Mouse (Mus musculus): ENCODE measurements around the gene Grid1.

Grid1 gene

DNA sequence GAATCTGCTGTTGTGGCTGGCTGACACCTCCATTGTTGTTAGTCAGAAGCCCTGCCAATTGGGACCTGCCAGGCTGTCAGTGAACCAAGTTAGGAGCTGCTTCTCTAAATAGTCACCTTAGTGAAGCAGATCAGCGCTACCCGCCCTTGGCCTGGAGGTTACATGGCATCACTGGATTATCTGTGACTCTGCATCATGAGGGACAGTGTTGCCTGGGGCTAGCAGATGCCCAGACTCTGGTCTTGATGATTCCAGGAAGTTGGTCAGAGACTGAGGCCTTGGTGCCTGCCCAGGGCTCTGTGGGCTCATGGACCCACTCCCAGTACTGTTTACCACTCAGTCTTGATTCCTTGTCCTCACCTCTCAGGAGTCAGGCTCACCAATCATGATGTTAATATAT lies 209.7 kb downstream of the Grid1 start:
- DNase-seq: no peak

DNA sequence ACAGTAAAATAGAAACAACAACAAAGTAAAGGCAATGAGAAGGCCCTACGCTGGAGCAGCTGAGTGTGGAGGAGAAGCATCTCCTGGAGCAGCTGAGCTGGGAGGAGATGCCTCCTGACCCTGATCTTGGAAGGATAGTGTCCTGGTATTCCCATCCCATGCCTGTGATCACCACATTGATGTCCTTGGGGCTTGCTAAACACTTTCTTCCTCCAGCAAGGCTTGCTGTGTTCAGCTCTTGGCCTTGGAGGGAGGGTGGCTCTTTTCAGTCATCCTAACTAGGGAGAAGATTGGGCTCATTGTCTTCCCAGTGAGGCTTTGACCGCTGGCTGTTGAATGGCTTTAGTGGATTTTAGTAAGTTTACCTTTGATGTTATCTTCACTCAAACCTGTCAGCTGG lies 210.4 kb downstream of the Grid1 start:
- no peak for DNase-seq

DNA sequence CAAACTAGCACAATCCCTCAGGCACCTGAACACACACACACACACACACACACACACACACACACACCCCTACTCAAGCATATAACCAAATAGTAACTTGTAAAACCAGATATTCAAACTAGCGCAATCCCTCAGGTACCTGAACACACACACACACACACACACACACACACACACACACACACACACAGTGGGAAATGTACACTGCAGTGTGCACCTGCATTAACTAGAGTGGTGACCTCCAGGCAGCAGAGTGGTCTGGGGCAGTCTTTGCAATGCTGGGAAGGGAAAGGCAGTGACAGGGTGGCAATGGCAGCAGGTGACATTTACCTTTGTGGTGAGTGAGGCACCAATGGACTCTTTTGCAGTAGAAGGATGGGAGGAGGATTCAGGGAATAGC lies 212.4 kb downstream of the Grid1 start:
- DNase-seq: no peak

DNA sequence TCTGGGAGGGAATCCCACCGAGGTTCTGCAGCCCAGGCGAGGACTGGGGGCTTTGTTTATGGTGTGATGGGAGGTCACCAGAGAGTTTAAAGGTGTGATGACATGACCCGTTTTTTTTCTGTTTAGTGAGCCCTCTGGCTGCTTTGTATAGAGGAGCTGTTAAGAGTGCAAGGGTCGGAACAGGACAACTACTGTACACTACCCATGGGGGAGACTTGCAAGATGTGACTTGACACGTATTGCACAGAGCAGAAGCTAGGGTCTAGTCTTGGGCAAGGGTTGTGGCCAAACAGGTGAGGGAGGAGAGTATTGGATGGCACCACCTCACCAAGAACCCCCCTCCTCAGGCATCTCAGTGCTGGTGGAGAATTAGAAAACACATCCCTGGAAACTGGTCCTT lies 224.4 kb downstream of the Grid1 start:
- DNase-seq: no peak

DNA sequence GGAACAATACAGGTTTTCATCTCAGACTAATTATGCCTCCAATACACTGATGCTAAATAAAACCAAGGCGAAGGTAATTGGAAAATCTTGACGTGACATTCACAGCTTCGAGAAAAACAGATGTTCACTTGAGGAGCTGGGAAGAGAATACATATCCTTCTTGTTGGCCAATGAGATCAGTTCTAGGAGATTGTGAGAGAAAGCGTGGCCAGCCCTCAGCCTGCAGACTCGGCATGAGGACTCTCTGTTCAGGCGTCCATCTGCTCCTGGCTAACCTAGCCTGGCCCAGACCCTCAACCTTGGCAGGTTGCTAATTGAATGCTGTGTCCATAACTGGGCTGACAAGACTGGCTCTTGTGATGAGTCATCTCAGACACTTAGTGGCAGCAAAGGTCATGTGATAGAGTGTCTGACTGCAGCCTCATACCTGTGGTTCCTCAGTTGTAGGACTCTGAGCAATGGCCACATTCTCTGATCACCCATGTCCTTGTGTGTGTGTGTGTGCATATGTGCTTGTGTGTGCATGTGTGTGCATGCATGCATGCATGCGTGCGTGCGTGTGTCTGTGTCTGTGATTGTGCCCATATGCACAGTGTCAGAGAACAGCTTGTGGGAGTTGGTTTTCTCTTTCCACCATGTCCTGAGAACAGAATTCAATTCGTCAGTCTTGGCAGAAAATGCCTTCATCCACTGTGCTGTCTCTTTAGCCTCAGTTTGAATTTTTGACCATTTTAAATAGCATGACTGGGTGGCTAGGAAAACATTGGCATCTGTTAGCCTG lies 225.2 kb downstream of the Grid1 start:
- no peak for DNase-seq

DNA sequence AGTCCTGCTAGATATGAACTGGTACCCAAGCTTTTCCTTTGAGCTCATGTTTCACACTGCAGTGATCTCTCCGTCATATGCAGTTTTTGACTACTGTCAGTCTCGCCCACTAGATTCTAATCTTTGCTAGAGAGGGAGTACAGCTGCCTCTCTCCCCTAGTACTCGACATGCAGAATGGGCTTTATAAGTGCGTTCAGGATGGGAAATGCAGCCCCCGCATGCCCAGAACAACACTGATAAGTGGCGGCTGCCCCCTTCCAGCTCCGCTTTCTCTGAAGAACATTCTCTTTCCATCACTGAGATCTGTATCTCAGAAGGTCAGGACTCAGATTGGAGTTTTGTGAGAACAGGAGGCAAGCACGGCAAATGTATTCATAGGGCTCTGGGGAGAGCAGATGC lies 229.3 kb downstream of the Grid1 start:
- DNase-seq: no peak

DNA sequence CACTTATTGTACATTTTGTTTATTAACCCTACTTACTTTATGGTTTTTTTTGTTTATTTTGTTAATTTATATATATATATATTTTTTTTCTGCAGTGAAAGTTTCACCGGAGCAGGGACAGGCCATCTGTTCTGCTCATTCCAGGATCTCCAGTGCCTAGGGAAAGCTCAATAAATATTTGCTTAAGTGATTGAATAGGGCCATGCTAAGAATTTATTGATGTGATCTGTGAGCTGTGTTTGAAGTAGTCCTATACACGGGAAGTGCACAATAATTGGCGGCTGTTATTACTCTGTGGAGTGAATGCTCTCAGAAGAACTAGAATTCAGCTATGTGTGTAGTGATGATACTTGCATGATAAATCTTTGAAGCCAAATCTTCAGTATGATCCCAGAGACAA lies 234.2 kb downstream of the Grid1 start:
- no peak for DNase-seq

DNA sequence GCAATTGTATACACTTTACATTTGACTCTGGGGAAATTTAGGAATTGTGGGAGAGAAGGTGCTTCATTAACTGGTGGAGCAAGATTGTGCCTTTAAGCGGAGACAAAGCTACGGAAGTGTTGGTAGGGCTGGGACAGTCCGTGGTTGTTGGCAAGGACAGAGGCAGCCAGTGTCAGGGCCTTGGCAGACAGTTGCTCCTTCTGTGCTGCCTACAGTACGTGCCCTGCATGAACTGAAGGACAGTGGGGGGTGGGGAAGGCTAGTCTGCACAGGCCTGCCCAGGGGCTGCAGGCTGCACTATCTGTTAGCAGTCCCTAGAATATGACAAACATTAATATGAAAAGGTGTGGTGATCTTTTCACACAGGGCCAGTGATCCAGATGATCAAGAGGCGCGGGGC lies 254.7 kb downstream of the Grid1 start:
- DNase-seq: no peak

DNA sequence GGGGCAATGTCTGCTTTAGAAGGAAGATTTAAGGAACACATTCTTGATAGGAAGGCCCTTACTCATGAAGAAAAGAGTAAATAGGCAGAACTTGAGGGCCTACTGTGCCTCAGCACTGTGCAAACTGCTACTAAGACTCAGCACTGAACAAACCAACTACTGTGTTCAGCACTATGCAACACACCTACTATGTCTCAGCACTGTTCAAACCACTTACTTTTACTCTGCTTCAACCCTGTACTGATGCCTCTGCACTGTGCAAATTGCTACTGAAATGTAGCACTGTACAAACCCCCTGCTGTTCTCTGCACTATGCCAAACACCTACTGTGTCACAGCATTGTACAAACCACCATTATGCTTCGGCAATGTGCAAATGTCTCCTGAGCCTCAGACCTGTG lies 260.0 kb downstream of the Grid1 start:
- no peak for DNase-seq

DNA sequence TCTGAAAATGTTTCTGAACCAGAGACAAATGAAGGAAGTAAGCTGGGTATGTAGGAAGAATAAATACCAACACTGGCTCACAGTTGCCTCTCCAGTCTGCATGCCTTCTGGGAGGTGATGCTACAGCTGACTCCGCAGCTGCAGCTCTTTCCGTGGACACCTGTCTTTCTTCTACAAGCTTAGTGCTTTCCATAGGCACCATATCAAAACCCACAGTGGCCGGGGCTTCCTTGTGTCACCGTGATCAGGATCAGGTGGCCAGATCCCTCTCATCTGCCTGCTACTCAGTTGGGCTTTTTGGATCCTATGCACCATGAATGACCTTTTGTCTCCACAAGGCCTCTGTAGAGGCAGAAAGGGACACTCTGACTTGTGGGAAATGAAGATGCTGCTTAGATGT lies 272.7 kb downstream of the Grid1 start:
- DNase-seq: no peak

DNA sequence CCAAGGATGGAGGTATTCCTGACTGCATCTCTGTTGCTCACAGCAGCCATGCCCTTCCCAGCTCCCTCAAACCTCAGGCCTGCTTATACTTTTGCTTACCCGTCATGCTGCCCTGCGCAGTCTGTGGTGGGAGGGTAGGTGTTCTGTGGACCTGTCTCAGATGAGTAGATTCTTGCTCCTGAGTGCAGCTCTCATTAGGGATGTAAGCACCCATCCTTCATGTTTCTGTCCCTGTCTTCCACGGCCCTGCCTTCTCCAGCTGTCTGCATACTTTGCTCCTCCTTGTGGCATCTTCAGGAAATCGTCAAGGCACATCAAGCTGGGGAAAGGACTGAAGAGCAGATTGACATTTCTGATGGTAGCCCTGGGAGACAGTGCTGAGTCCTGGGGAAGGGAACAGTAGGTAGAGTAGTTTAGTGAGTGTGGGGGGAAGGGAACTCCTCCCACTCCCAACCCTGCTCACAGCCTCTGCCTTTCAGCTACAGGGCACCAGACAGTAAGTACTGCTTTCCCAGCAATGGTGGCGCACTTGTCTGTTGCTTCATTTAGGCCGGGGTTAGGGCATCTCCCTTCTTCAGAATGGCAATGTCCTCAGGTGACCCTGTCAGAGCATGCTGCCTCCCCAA lies 273.8 kb downstream of the Grid1 start:
- no peak for DNase-seq

DNA sequence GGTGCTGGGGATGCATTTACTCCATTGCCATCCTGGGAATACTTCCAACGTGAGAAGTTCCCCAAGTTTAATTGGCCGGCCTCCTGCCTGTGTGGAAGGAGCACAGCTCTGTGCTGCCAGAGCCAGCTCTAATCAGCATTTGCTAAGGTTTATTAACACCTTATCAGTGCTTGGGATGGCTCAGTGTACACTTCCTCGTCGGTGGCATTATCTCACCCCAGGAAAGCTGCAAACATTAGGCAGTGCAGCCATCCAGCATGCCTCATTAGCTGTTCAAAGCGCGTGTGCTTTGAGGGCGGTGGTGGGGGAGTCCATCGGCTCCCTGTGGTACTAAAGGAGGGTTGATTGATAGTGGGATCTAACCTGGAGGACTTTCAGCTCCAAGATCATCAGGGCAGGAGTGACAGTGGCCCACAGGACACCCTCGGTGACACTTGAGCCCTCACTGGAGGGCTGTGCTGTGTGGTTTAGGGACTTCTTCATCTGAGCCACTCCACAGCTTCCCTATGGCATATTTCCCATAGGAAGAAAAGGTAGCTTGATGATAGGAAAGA lies 275.7 kb downstream of the Grid1 start:
- DNase-seq: no peak

DNA sequence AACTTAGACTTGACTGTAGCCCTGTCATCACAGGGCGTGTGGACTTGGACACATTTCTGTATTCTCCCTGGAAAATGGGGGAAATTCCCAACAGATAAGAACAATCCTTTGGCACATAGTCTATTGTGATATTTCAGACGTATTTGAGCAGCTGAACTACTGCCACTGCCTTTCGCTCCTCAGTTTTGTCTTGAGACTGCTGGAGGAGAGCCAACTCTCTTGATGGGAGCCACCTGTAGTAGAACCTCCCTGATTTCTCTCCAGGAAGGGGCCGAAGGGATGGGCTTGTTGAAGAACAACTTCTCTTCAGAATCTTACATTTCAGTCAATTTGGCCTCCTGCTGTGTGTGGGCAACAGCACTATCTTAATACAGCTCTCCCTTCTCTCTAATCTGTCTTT lies 276.2 kb downstream of the Grid1 start:
- DNase-seq: peak; percentile 51

DNA sequence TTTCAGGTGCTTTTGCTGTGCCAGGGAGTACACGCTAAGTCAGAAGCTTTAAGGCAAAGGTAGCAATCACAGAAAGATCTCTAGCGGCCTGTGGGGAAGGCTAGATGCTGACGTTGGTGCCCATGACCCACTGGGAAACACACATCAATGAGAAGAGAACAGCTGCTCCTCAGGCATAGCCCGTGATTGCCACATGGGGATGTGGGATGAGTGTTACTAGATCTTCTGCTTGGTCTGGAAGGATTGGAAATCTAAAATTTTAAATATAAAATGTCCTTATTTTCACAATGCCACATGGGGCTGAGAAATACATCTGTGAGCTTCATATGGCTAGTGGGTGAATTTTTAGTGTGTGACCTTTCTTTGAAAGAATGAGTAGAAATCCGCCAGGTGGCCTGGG lies 277.3 kb downstream of the Grid1 start:
- DNase-seq: no peak

DNA sequence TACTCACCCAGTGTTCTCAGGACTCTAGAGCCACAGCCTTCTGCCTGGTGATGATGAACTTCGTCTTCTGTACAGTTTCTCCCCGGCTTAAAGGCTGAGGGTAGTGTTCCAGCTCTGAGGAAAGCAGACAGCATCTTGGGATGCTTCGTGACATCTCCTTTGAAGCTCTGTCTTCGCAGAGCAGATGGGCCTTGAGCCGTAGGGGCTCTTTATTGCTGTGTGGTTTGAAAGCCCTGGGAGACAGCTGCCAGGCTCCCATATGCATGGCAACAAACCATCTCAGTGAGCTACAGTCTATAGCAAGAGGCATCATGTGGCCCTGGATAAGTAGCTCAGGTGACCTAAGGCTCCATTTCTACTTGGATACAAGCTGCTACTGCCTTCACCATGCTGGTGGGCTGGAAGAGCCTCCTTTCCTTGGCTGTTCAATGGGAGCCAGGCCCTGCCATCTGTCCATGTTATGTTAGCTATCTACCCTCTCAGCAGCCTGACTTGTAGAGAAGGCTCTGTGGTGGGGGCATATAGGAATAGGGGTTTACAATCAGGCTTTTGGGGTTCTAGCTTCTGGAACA lies 283.8 kb downstream of the Grid1 start:
- no peak for DNase-seq

DNA sequence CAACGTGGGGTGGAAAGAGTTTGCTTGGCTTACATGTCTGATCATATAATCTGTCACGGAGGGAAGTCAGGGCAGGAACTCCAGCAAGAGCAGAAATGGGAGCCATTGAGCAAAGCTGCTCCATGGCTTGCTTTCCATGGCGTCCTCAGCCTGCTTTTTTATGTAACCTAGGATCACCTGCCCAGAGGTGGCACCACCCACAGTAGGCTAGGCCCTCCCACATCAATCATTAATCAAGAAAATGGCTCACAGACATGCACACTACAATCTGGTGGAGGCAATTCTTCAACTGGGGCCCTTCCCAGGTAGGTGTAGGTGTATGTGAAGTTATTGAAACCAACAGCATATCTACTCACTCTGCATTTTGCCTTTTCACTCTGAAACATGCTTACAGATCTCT lies 287.7 kb downstream of the Grid1 start:
- no peak for DNase-seq

DNA sequence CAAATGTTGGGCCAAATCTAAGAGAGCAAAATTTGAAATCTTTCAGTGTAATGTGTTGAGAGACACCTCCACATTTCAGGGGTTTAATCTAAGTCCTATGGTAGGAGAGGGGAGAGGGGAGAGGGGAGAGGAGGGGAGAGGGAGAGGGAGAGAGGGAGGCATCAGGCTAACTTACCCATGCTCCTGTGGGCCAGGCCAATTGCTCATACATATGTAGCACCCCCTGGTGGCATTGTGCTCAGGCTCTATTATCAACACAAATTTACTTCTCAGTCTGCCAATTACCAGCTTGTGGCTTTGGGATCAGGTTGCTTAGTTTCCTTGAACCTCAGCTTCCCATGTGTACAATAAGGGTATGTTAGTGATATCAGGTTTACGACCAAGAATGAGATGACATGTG lies 291.0 kb downstream of the Grid1 start:
- DNase-seq: peak; percentile 44

DNA sequence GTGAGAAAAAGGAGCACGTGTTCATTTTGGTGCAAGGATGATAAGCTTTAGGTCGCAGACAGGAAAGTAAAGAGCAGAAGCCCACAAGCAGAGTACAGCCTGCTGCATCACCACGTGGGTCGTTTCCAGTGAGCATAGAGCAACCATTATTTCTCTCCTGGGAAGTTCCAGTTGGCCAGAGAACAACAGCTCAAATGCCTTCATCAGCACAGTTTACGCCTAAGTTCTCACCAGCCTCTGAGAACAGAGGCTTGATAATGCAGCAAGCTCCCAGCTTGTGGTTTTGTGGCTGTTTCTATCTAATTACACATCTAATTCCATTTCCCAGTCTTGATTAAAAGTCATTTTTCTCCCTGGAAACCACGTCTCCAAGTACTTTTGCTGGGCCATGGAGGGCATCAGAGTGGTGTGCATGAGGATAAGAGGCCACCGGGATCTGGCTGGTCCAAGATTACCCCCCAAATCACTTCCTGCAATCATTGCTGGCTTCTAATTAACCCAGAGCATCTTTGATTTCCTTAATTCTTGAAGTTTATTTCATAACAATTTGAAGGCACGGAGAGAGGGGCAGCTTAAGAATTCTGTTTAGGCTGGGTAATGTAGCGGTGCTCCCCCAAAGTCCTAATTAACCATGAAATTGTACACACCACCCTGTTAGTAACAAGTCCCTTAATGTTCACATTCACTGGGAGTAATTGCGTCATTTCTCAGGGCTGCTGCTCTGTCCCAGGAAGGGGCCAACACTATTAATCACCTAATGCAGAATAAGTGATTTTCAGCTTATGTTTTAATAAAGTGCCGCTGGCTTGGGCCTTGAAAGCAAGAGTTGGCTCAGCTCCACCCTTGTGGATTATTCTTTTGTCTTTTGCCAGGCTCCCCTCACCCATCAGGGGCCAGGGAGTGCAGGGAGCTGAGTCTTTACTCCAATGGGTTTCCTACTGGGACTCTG lies 292.7 kb downstream of the Grid1 start:
- peak; percentile 12 for DNase-seq

DNA sequence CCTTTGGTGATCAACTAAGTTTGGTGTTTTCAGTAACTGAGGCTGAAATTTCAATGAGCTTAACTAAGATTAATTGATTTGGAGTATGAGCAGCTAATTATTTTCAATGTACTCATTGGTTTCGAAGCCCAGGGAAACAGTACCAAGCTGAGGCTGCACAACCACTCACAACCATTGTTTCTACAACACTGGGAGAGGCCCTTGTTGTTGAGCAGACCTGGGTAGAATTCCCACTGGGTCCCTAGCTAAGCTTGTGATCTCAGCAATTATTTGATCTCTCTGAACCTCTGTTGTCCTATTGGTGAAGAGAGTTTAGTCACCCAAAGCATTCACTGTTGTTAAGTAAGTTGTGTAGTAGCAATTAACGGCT lies 293.4 kb downstream of the Grid1 start:
- DNase-seq: no peak

DNA sequence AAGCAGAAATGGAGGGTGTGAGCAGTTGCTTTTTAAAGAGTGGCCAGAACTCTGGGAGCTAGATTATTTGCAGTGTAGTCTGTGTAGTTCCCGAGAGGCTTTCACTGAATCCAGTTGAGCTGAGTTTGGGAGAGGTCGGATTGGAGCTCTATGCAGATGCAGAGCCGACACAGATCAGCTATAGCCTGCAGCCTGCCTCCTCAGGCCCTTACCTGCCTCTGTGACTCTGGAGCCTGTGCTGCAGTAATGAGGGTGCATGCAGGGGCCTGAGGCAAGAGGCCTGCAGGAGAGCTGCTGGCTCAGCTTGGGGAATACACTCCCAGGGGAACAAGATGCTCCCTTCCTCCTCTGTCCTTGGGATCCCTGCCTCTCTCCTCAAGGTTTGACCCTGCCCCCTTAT lies 296.0 kb downstream of the Grid1 start:
- DNase-seq: no peak

DNA sequence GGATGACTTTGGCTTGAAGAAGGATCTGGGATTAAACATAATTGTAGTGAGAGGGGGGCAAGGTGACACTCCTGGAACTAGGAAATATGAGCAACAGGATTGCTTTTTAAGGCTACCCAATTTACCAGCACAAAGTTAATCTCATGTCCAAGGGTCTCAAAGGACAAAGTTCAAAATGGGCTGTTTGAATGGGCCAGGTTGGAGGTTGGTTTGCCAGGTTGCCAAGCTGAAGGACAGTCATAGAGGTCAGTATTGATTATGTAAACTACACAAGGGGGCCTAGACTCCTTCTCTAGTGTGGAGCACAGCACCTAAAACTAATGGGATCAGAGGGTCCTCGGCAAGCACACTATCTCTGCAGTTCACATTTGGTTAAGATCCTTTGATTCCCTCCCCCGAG lies 300.2 kb downstream of the Grid1 start:
- no peak for DNase-seq

DNA sequence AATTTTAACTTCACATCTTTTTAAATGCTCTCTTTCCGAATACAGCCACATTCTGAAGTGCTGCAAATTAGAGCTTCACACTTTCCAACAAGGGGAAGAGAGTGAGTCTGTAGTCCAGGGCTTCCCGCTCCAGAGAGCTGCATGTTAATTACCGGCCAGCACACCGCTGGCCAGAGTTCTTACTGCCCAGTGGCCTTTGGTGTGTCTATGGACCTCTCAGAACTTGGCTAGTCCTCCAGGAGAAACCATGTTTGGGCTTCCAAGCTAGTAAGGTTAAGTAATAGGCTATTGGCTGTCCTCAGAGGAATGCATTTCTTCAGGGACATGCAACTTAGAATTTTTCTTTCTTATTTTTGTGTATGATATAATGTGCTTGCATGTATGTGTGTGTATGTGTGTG lies 301.0 kb downstream of the Grid1 start:
- no peak for DNase-seq

DNA sequence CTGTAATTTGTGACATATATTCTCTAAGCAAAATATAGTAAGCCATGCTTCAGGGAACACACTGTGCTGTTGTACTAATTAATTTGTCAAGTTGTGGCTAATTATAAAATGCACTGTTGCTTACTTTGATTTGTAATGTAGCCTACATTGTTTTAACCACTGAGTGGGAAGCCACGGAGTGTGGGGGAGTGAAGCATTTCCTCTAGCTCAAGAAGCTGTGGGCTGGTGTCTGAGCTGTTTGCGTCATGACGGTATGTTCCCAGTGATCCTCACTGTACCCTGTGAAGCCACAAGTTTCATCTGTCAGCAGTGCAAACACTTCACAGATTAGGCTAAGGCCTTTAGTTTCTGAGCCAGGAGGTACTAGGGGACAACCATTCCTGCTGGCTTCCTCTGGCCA lies 302.2 kb downstream of the Grid1 start:
- no peak for DNase-seq

Data from kidney, postnatal 10 days (tissue).